Mouse (Mus musculus) intestine, embryonic 16.5 days (tissue): ENCODE data around the gene Tspan8. TPM values are rescaled to one million over a fixed set of nuclear protein-coding genes. Genes with fewer than 3 reads are reported as not detected.

Experiments used
- ATAC-seq: fragments of 200-750 bp; cut with Nextera tagmentation; 2 replicates; pipeline ENCODE4 v1.8.0; 2017; ENCODE audit warnings: moderate TSS enrichment, moderate library complexity
- H3K27ac ChIP-seq: fragments of 300-500 bp; sonication (generic); 2 replicates; pipeline ENCODE4 v1.5.1; 2014; ENCODE audit warnings: mild to moderate bottlenecking, low read length
- H3K27me3 ChIP-seq: fragments of 300-500 bp; sonication (generic); replicated peaks from 2 replicates; pipeline ENCODE4 v1.6.1; 2014; ENCODE audit warnings: low read length, control low read depth, mixed read lengths; ENCODE audit not compliant: control insufficient read depth, insufficient read depth
- H3K36me3 ChIP-seq: fragments of 300-500 bp; sonication (generic); 2 replicates; pipeline ENCODE4 v1.6.1; 2014; ENCODE audit warnings: low read length, control low read depth; ENCODE audit not compliant: control insufficient read depth, insufficient read depth
- H3K4me1 ChIP-seq: fragments of 300-500 bp; sonication (generic); 2 replicates; pipeline ENCODE4 v1.6.1; 2014; ENCODE audit warnings: low read length, control low read depth, mixed read lengths; ENCODE audit not compliant: control insufficient read depth, insufficient read depth
- H3K4me2 ChIP-seq: fragments of 300-500 bp; sonication (generic); 2 replicates; pipeline ENCODE4 v1.6.1; 2014; ENCODE audit warnings: low read depth, low read length, control low read depth
- H3K4me3 ChIP-seq: fragments of 300-500 bp; sonication (generic); 2 replicates; pipeline ENCODE4 v1.5.1; 2014; ENCODE audit warnings: mild to moderate bottlenecking, low read length
- H3K9ac ChIP-seq: fragments of 300-500 bp; sonication (generic); 2 replicates; pipeline ENCODE4 v1.6.1; 2014; ENCODE audit warnings: low read depth, low read length
- H3K9me3 ChIP-seq: fragments of 300-500 bp; sonication (generic); 2 replicates; pipeline ENCODE4 v1.6.1; 2016; ENCODE audit warnings: low read length, control low read depth; ENCODE audit not compliant: control insufficient read depth
- WGBS: fragments of 180-500 bp; shearing (Covaris S2); extraction: QIAGEN DNeasy Blood & Tissue Kit; methylation state at CpG from one replicate; pipeline ENCODE4 v1.1.7; 2014; 5-methylcytosine and 5-hydroxymethylcytosine counted together
- polyA plus RNA-seq: library from polyadenylated mRNA; unstranded; fragments of >200 nt; fragmentation: Nextera tagmentation; extraction: Ambion mirVana; gene quantifications from 2 replicates; pipeline ENCODE4 v1.2.1, GENCODE M21; 2015

The Tspan8 gene
- polyA plus RNA-seq, 1 experiment from 2014 or later, result 235 TPM

DNA sequence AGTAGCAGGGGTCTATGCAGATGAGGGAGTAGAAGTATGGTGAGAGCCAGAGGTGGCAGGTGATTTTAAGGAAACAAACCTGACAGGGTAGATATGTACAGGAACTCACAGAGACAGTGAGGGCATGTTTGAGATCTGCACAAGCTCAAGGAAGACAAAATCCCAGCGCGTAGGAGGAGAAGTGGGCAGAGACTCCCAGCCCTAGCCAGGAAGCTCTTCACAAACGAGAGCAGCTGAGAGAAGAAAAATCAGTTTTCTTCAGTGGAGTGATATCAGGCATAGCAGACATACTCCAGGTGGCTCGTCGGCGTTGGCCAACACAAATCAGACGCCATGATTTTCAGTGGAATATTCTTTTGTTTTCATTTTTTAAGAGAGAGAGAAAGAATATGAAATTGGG is 8.7 kb downstream of the Tspan8 start:
- WGBS, result 72% methylated on average over 7 of the region's 7 CpGs
- H3K9ac ChIP-seq, result no peak overlapping the region
- no peak overlapping the region for H3K27ac ChIP-seq
- no peaks in the 10 kb centered on the region for H3K36me3 ChIP-seq
- H3K27me3 ChIP-seq, result no peaks in the 10 kb centered on the region
- no peak overlapping the region for H3K4me2 ChIP-seq
- H3K4me3 ChIP-seq, result no peak overlapping the region
- no peaks in the 10 kb centered on the region for H3K9me3 ChIP-seq
- peaks cover 15% of the 10 kb centered on the region for H3K4me1 ChIP-seq
- no peak for ATAC-seq

DNA sequence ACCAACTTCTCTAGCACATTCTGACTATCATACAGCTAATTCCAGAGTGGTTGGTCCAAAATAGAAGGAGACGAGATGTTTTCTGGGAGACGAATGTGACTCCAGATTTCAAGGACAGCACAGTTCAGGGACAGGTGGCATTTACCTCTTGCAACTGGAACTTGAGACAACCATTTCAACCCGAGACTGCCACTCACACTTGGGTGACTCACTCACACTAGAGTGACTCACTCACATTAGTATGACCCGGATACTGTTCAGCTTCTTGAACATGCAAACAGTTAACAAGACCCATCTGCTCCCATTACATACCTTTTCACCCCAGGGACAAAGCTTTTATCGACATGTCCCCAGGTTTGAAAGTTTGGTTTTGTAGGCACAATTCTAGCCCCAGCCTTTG is 12.2 kb downstream of the Tspan8 start:
- H3K36me3 ChIP-seq, result no peaks in the 10 kb centered on the region
- peak overlapping the region; percentile 31 for H3K27ac ChIP-seq
- no peak overlapping the region for H3K4me3 ChIP-seq
- H3K4me1 ChIP-seq, result peaks cover 16% of the 10 kb centered on the region
- 72% methylated on average over 5 of the region's 5 CpGs for WGBS
- no peak overlapping the region for H3K4me2 ChIP-seq
- H3K9ac ChIP-seq, result no peak overlapping the region
- no peaks in the 10 kb centered on the region for H3K27me3 ChIP-seq
- H3K9me3 ChIP-seq, result no peaks in the 10 kb centered on the region
- ATAC-seq, result peak; percentile 58

DNA sequence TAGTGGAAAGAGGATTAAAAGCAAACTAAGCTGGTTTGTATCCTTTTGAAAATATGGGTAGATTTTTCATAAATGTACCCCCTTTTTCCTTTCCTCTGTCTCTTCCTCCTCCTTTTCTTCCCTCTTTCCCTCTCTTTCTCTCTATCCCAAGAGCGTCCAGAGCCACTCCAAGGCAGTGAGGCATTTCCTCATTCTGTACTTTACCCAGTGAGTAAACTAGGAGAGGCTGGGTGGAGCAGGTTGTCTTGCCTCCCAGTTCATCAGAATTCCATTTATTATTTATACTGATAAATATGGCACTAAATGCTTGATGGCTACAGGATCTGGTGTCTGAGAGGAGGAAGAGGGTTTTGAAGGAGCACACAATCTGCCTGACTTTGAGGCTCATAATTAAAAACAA is 13.1 kb downstream of the Tspan8 start:
- H3K36me3 ChIP-seq, result no peaks in the 10 kb centered on the region
- H3K27me3 ChIP-seq, result no peaks in the 10 kb centered on the region
- no peak overlapping the region for H3K4me3 ChIP-seq
- ATAC-seq, result peak; percentile 72
- H3K9me3 ChIP-seq, result no peaks in the 10 kb centered on the region
- no peak overlapping the region for H3K4me2 ChIP-seq
- peak overlapping the region; percentile 31; the same call in 1 of the 2 replicates for H3K27ac ChIP-seq
- WGBS, result 40% methylated on average over 1 of the region's 1 CpGs
- peaks cover 19% of the 10 kb centered on the region for H3K4me1 ChIP-seq
- no peak overlapping the region for H3K9ac ChIP-seq

DNA sequence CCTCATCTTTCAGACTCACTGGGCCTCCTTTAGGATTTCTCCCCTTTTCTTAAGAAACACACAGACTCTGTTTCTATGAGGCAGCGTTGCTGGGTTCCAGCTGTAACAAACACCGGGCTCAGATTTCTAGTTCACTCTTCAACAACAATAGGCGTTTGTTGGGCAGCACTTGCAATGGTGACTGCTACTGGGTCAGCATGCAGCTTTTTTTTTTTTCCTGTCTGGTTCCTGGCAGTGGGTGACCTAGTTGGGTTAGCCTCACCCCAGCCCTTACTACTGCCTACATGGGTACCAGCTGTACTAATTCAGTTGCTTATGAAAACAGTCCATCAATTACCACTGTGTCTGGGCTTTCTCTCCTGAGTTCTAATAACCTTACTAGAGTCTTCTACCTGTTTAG is 14.1 kb downstream of the Tspan8 start:
- no peak overlapping the region for H3K4me3 ChIP-seq
- no peaks in the 10 kb centered on the region for H3K9me3 ChIP-seq
- H3K4me2 ChIP-seq, result no peak overlapping the region
- H3K4me1 ChIP-seq, result peaks cover 19% of the 10 kb centered on the region
- ATAC-seq, result no peak
- no peak overlapping the region for H3K9ac ChIP-seq
- H3K27me3 ChIP-seq, result no peaks in the 10 kb centered on the region
- peak overlapping the region; percentile 9; the same call in 1 of the 2 replicates for H3K27ac ChIP-seq
- WGBS, result 56% methylated on average over 3 of the region's 3 CpGs
- H3K36me3 ChIP-seq, result no peaks in the 10 kb centered on the region

DNA sequence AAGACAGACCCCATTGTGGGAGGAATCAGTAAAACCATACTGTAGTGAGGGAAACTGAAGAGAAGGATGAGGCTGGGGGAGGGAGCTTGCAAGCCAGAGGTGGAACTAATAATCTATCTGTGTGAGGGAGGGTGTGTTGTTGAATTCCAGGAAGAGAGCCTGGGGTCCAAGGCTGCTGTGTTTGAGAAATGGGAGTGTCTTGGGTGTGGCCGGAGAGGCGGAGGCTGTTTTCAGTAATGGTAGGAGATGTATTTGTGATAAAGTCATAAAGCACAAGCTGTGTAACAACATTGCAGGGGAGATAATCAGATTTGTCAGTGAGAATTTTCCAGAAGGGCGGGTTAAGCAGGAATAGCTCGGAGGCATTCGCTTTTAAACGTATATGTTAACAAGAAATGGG is 17.4 kb downstream of the Tspan8 start:
- Histone ChIP-seq H3K9ac (no peak overlapping the region), H3K9me3 (no peaks in the 10 kb centered on the region), H3K4me1 (peaks cover 14% of the 10 kb centered on the region; the same call in 1 of the 2 replicates), H3K4me3 (no peak overlapping the region), H3K36me3 (no peaks in the 10 kb centered on the region), H3K27me3 (no peaks in the 10 kb centered on the region), H3K4me2 (no peak overlapping the region), H3K27ac (peak overlapping the region; percentile 5; the same call in 1 of the 2 replicates)
- ATAC-seq, result peak; percentile 90
- WGBS, result 53% methylated on average over 6 of the region's 6 CpGs

DNA sequence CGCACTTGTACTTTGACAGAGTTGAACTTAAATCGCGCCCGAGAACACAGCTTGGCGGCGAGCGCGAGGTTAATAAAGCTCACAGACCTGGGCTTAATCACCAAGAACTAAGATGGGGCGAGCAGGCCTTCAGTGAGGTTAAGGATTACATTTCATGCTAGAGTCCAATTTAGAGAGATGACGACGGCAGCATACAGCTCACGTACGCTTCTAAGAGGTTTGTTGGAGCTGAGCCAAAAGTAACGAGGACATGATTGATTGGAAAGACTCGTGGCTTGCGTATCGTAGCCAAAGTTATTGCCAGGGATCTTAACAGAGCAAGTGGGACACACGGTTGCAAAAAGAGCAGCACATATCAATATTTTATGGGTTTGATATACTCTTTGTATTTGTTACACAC is 30.3 kb downstream of the Tspan8 start:
- WGBS, result 45% methylated on average over 18 of the region's 18 CpGs
- no peaks in the 10 kb centered on the region for H3K9me3 ChIP-seq
- H3K9ac ChIP-seq, result no peak overlapping the region
- peak; percentile 79 for ATAC-seq
- no peaks in the 10 kb centered on the region for H3K27me3 ChIP-seq
- peaks cover 4% of the 10 kb centered on the region; the same call in 1 of the 2 replicates for H3K4me1 ChIP-seq
- no peaks in the 10 kb centered on the region for H3K36me3 ChIP-seq
- no peak overlapping the region for H3K27ac ChIP-seq
- no peak overlapping the region for H3K4me3 ChIP-seq
- peak overlapping the region; percentile 4; the same call in 1 of the 2 replicates for H3K4me2 ChIP-seq

DNA sequence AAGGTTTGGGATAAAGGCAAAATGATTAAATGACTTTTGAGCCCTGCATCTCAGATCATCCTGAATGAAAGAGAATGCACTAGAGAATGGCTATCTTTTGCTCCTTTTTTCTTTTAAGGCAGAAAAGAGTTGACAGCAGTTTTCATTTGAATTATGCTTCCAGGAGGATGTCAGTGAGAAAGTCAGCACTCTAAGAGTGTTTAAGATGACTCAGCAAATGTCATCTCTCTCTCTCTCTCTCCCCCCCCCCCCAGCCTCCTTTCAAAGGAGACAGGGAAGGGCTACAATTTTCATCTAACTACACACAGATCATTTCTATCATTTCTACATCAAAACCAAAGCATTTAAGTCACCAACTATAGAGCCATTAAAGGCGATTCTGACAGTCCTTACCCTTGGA is 31.9 kb downstream of the Tspan8 start:
- ATAC-seq, result no peak

DNA sequence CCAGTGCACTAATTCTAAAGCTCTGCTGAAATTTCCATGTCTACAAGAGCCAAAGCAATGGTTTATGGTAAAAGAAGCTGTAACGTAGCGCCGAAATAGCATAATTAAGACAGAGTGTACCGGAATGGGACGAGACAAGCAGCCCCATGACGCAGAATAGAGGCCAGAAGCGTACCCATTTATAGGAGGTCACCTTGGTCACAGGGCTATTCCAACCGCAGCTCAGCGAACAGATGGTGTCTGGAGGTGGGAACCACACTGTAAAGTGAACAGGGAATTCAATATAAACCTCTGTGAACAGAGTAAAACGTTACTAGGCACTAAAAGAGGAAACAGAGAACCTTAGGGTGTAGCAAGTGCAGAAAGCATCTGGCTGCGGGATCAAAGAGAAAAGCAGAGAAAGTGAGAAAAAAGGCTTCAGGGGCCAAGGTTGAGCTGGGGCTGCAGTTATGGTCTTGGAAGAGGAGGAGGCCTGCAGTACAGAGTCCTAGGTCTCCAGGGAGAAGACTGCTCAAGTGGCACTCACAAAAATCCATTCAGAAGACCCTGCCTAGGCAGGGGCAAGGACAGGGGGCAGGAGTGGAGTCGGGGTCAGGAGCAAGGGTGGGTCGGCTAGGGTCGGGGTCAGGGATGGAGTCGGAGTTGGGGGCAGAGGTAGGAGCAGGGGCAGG is 43.7 kb downstream of the Tspan8 start:
- no peaks in the 10 kb centered on the region for H3K9me3 ChIP-seq
- H3K27ac ChIP-seq, result no peak overlapping the region
- no peak overlapping the region for H3K4me2 ChIP-seq
- H3K4me3 ChIP-seq, result no peak overlapping the region
- no peak for ATAC-seq
- H3K36me3 ChIP-seq, result no peaks in the 10 kb centered on the region
- H3K27me3 ChIP-seq, result no peaks in the 10 kb centered on the region
- no peak overlapping the region for H3K9ac ChIP-seq
- WGBS, result 81% methylated on average over 12 of the region's 15 CpGs
- no peaks in the 10 kb centered on the region for H3K4me1 ChIP-seq

More for the DNA sequence above, 31.9 kb downstream of the Tspan8 start:
- Histone ChIP-seq H3K4me3 (no peak overlapping the region), H3K36me3 (no peaks in the 10 kb centered on the region), H3K27me3 (no peaks in the 10 kb centered on the region), H3K27ac (no peak overlapping the region), H3K9ac (no peak overlapping the region), H3K4me1 (peaks cover 4% of the 10 kb centered on the region; the same call in 1 of the 2 replicates), H3K4me2 (no peak overlapping the region), H3K9me3 (no peaks in the 10 kb centered on the region)
- 94% methylated on average over 1 of the region's 1 CpGs for WGBS

DNA sequence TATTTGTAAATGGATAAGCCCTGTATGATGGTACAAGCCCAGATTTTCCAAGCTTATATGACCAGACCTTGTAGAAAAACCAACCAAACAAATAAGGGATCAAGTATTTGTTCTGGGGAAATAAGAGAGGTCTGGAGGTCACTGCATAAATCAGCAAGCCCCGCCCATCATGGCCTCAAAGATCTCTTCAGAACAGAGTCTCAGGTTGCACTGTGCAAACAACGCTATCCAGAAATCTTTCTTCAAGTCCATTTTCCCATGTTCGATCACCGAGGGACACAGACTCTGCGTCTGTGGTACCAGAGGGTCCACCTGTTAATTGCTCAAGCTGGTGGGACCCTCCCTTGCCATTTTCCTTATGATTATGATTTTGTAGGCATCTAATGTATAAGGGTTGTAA is 45.3 kb downstream of the Tspan8 start:
- Histone ChIP-seq H3K27ac (no peak overlapping the region), H3K9me3 (no peaks in the 10 kb centered on the region), H3K9ac (no peak overlapping the region), H3K4me2 (no peak overlapping the region), H3K4me1 (no peaks in the 10 kb centered on the region), H3K4me3 (no peak overlapping the region), H3K27me3 (no peaks in the 10 kb centered on the region), H3K36me3 (no peaks in the 10 kb centered on the region)
- 41% methylated on average over 5 of the region's 5 CpGs for WGBS
- ATAC-seq, result peak; percentile 52; the same call in 1 of the 2 replicates

DNA sequence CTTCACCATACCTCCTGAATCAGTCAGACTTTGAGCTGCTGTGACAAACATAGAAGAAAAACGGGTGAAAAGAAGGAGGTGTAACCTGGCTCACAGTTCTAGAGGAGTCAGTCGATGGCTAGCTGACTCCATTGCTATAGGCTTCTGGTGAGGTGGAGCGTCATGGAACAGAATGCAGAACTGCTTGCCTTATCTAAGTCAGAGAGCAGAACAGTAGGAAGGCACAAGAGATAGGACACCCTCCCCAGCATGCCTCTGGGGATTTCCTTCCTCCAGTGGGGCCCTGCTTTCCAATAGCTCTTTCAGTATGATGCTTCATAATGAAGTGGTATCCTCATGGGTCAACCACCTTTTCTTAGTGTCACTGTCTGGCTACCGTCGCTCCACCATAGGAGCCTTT is 66.1 kb downstream of the Tspan8 start:
- 90% methylated on average over 5 of the region's 5 CpGs for WGBS
- no peak overlapping the region for H3K9ac ChIP-seq
- H3K27me3 ChIP-seq, result no peaks in the 10 kb centered on the region
- no peaks in the 10 kb centered on the region for H3K4me1 ChIP-seq
- H3K36me3 ChIP-seq, result no peaks in the 10 kb centered on the region
- no peak overlapping the region for H3K27ac ChIP-seq
- H3K4me2 ChIP-seq, result no peak overlapping the region
- ATAC-seq, result no peak
- H3K4me3 ChIP-seq, result no peak overlapping the region
- no peaks in the 10 kb centered on the region for H3K9me3 ChIP-seq
